Mouse (Mus musculus): Measurements from ENCODE around the gene Cdh4.

The Cdh4 gene

DNA sequence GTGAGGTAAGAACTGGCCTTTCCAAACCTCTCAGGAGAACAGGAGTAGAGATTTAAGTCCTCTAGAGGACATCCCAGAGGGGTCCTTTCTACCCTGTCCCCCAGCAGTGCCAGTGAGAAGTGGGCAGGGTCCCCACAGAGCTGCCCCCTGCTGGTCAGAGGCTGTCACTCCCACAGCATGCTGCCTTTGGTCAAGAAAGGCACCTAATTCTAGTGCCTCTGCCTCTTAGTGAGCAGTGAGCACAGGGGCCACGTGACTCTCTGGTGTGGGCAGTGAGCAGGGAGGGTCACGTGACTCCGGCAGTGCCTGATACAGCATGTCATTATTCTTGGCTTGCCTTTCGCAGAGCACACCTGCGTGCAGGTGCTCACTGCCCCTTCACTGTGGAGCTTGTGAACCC, 431.1 kb downstream of the Cdh4 start:
- DNase-seq = peak; percentile 52

GRCm38 (mm10) chr2:179875147-179875546, 432.9 kb downstream of the Cdh4 start:
- DNase-seq = peak; percentile 90

DNA sequence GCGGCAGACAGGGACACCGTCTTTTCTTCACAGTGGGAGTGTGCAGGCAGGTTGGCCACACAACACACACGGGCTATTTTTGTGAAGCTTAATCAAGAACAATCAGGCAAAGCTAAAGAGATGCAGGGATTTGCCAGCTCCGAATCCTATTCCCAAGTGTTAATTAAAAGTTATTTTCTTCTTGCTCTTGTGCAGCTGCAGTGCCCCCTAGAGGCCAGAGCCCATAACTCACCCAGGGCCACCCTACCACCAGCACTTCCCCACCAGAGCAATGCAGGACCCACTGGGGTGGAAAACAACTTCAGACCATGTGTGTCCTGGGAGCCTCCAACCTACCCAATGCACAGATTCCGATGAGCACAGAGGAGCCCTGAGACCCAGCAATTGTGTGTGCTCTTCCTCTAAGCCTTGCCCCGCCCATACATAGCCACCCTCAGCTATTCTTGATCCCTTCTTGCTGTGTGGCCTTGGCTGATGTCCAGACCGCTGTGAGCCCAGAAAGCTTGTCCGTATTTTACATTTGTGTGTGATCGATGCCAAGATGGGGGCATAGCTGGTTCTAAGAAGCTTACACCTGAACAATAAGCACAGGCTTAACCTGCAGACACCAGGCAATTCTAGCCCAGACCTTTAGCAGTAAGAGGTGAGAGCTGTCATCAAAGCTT, 435.5 kb downstream of the Cdh4 start:
- DNase-seq = peak; percentile 64

- no peak for DNase-seq
These were observed 442.3 kb downstream of the Cdh4 start for GRCm38 (mm10) chr2:179884561-179884960.

DNA sequence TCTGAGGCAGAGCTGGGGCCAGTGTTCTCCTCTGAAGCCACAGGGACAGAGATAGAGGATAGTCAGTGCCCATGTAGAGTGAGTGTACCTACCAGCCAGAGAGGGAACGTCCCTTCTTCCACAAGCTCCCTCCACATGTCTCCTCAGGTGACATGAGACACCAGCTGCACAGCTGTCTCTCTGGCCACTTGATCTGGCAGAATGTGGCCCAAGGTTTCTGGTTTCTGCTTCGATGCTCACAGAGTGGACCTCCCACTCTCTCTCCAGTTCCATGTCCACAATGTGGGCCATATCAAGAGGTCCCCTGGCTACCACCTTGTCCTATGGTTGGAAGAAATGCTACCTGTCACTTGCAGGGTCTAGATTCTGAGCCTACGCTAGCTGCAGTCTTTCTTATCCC, 448.8 kb downstream of the Cdh4 start:
- DNase-seq = no peak

DNA sequence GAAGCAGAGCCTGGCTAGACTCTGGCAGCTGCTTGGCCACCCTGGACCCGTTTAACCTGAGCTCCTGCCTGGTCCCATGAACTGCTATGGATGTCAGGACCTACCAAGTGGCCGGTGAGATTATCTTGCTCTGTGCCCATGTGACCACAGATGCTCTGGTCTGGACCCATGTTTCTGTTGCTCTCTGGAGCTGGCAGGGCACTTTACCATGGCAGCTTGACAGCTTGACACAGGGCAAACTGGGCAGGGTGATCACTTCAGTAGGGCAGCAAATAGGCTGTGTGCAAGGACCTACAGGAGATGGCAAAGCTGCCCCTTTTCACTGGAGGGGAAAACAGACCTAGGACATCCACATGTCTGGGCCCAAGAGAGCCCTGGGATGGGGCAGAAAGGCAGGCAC, 454.7 kb downstream of the Cdh4 start:
- no peak for DNase-seq

DNA sequence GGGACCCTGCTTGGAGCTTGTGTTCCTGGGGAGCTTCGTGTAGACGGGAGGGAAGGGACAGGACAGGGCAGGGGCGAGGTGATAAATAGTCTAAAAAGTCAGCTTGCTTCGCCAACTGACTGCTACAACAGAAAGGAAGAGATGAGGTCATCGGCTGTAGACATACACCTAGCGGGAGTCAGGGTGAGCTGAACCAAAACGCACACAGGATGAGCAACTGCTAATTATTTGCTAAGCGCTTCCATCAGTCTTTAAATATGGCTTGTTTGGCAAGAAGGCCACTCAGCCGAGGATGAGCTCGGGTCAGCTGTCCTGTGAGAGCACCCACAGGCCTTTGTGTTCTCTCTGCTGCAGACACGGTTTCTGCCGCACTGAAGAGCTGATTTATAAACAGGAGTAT, 470.7 kb downstream of the Cdh4 start:
- no peak for DNase-seq

DNA sequence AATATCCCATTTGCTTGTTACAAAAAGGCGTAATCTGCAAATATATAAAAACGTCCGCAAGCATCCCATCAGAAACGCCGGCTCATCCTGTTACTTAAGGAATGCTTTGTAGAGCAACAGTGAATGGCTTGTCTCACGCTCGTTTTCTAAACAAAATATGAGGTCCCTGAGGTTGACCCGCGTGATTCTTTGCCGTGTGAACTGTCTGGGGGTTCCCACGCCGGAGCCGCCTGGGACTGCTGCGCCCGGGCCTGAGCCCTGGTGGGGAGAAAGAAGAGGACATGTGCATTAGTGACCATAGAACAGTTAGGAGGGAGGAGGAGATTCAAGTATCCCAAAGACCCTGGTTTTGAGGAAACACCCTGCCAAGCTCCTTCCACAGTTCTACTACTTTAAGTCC, 471.1 kb downstream of the Cdh4 start:
- DNase-seq = no peak

DNA sequence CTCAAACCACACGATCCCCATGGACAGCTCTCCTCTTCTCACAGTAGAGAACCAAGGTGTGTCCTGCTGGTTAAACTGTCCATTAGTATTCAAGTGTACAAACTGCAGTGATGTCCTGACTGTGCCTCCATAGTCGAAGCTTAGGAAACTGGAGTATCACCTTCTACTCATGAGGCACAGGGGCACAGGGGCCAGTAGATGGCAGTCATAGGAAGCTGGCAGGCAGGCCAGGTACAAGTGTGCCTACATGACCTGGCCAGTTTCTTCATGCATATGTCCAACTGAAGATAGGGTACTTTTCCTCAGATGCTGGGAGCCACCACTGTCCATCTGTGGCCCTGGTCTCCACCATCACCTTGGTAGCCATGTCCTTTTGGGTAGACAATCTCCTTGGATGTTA, 472.0 kb downstream of the Cdh4 start:
- no peak for DNase-seq

DNA sequence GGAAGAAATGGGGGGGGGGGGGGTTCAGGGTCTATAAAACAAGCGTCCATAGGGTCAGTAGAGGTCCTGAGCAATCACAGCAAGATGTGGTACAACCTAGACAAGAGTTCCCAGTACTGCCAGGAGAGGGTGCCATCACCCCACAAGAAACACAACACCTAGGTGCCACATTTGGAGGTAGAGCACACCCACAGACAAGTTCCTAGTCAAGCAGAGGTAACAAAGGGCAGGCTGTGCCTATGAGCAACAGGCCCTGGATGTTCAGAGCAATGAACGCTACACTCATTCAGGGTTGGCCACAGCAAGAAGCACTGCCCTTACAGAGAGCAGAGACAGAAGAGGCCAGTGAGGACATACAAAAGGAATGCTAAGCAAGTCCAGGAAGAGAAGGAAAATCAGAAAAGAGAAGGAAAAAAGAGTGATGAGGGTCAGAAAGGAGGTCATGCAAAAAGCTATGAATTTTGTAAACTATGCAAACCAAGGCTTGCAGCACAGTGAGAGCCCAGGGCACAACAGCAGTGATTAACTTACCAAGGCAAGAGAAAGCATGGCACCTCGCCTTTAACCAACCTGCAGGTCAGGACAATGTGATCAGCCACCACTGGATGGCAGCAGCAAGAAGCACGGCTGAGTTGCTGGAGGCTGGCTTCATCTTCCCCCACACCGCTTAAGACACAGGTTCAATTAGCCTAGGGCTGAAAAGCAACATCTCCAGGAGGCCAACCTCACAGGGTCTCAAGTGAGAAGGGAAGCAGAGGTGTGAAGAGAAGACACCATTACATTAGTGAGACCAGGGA, 474.8 kb downstream of the Cdh4 start:
- DNase-seq = peak; percentile 77

DNA sequence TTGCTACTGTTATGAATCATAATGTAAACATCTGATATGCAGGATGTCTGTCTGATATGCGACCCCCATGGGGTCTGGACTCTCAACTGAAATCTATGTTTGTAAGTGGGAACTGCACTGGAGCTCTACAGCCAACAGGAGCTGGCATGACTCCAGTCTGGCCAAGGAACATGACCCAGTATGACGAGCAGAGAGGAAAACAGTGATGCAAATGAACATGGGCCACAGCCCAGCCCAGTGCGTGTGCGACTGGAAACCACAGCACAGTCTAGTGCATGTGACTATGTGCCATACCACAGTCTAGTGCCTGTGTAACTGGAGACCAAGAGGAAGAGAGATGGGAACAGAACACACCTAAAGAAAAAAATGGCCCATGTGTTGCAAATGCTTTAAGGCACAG, 477.8 kb downstream of the Cdh4 start:
- no peak for DNase-seq

DNA sequence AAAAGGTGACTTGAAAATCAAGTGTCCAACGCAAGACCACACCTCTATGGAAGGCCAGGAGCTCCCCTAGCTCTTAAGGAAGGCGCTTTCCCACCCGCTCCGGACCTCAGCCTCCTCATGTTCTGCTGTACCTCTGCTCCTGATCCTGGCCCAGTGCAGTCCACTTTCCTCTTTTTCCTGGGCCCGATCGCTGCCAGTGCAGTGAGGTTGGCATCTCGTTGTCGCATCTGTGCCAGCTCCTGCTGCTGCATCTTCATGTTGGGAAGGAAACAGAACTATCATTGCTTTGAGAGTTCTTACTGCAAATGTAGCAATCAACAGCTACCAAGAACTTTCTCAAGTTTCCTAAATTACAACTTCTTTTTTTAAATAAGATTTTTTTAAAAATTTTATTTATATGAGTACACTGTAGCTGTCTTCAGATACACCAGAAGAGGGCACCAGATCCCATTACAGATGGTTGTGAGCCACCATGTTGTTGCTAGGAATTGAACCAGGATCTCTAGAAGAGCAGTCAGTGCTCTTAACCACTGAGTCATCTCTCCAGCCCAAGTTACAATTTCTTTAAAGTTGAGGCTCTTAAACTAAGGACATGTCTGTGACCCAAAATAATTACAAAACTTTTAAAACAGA, 478.9 kb downstream of the Cdh4 start:
- DNase-seq = no peak

DNA sequence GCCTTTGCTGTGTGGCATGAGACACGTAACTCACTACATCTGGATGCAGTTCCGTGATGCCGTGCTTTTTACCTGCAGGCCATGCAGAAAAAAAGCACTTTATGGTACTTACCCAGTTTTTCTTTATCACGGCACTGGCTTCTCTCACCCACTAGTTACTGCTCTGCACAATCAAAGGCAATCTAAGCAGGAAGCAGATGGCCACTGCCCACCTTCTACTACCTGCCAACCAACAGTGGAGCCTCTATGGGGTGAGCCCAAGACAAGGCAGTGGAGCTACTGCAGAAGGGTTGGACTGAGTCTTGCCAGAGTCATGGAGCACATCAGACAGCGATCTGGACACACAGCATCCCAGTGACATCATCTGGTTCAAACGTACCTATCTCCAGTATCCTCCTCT, 481.8 kb downstream of the Cdh4 start:
- no peak for DNase-seq

GRCm38 (mm10) chr2:179929166-179929565, 486.9 kb downstream of the Cdh4 start:
- DNase-seq = no peak

- no peak for DNase-seq
These were observed 489.5 kb downstream of the Cdh4 start for GRCm38 (mm10) chr2:179931741-179932140.

DNA sequence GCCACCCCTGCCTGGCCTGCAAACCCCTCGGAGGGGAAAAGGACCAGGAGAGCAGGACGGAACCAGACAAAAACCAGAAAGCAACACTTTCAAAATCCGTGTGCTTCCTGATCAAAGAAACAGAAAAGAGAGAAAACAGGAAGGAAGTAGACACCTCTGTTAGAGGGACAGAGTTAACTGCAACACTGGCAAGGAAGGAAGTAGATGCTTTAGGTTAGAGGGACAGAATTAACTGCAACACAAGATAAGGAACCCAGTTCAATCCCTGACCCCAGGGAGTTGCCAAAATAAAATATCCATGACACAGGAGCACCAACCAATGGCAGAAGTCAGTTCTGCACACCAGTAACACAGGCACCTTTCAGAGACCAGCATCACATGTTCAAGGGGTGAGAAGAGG, 491.9 kb downstream of the Cdh4 start:
- no peak for DNase-seq

DNA sequence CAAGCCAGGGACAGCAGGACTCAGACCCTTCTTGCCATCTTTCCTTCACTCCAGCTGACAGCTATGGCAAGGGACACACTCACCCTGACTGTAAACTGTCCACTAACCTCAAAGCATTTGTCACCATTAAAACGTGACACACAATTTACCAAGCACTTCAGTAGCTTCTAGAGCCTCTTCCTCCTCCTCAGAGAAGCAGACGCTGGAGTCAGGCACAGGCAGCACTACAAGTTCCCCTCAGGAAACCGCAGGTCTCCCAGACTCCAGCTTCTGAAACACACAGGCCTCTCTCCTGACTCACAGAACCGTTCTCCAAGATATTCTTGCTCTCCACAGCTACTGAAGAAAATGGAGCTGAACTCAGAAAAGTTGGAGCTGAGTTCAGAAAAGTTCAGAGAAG, 494.9 kb downstream of the Cdh4 start:
- no peak for DNase-seq

- DNase-seq = no peak
These were observed 499.5 kb downstream of the Cdh4 start for GRCm38 (mm10) chr2:179941696-179942095.

GRCm38 (mm10) chr2:179945051-179945450, 502.8 kb downstream of the Cdh4 start:
- DNase-seq = no peak

DNA sequence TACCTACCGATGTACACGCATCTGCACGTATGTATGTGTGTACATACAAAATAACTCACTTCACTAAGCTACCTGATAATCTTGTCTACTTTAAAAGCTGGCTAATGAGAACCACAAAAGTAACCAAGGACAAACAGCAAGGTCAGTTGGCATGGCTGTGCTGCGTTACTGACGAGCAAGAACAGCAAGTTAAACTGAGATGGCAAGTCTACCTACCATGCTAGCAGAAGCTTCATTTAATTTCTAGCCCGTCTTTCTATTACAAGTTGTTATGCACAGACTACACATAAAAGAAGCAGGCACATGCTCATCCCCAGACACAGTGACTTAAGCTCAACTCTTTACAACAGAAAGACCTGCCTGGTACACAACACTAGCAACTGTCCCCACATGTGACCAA, 504.3 kb downstream of the Cdh4 start:
- DNase-seq = no peak

DNA sequence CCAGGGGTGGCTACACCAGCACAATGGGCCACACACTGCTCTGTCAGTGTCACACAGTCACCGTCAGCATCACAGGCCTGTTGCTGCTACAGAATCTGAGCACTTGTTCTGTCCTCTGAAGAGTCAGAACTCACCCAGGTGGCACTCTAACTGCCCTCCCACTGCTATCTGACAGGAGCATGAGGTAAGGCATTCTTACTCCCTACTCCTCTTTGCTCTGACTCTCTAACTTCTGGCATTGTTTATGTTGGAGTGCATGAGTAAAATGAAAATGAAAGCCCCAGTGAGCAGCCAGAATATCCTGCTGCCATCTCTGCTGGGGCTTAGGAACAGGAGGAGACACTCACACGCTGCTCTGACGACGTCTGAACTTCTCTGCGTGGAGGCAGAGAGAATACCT, 505.4 kb downstream of the Cdh4 start:
- DNase-seq = no peak

GRCm38 (mm10) chr2:179948820-179949219, 506.6 kb downstream of the Cdh4 start:
- no peak for DNase-seq
